ENCODE assay signal across 8 mouse cellular contexts in the genomic region with DNA sequence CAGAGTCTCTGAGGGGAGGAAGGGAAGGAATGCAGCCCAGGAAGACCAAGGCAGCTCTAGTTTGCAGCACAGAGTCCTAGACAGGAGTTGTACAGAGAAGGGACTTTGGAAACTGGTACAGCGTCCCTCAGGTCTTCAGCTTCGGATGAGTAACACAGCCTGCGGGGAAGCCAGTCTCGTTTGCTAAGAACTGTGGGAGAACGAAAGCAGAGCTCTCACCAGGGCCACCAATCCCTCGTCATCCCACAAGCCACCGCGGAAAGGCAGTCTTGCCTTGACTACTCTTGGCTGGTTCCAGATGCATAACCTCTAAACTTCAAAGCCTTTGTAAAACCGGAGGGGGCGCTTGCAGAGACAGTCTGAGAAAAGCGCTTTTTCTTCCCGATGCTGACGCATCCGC. TPM values are rescaled to one million over a fixed set of nuclear protein-coding genes. Genes with fewer than 3 reads are reported as not detected.
DNase-seq lines count a peak whose midpoint lies in the region; ATAC-seq and TF ChIP-seq lines count a peak whose summit lies in the region.

No protein-coding gene starts in this region.

- H3K4me1 ChIP-seq in embryonic facial prominence, embryonic 14.5 days (ENCODE audit: control insufficient read depth, insufficient read depth, low read length) = peaks cover 6% of the 10 kb centered on the region; the same call in 1 of the 2 replicates
- no peaks in the 10 kb centered on the region for H3K4me1 ChIP-seq in intestine, embryonic 14.5 days (replicated peaks; ENCODE audit: control insufficient read depth, insufficient read depth, low read length)
- H3K4me1 ChIP-seq in liver, postnatal 0 days (ENCODE audit: insufficient read depth) = peaks cover 5% of the 10 kb centered on the region
- H3K4me1 ChIP-seq in neural tube, embryonic 14.5 days (ENCODE audit: control insufficient read depth, insufficient read depth, low read length) = no peaks in the 10 kb centered on the region

- peak; percentile 67 for ATAC-seq in CD4-positive, CD25-positive, alpha-beta regulatory T cell, adult 4 months
- ATAC-seq in embryonic facial prominence, embryonic 14.5 days (ENCODE audit: low read depth) = peak; percentile 53; the same call in 1 of the 2 replicates
- ATAC-seq in intestine, embryonic 14.5 days (replicated peaks; ENCODE audit: low FRiP score, low TSS enrichment, low read depth) = 0 out of 2 replicates have a peak, but pooled peaks have one; percentile 40
- peak; percentile 22 for ATAC-seq in liver, postnatal 0 days
- ATAC-seq in neural tube, embryonic 14.5 days (ENCODE audit: low read depth) = no peak

- H3K27ac ChIP-seq in embryonic facial prominence, embryonic 14.5 days (replicated peaks; ENCODE audit: low read depth, low read length) = no peak overlapping the region
- no peak overlapping the region; the same call in 1 of the 2 replicates for H3K27ac ChIP-seq in intestine, embryonic 14.5 days (ENCODE audit: low read depth)
- H3K27ac ChIP-seq in liver, postnatal 0 days (ENCODE audit: low read depth) = peak overlapping the region; percentile 86
- H3K27ac ChIP-seq in neural tube, embryonic 14.5 days (ENCODE audit: low read depth, low read length) = no peak overlapping the region

- TF ChIP-seq CTCF in liver, postnatal 0 days (IDR thresholded peaks at IDR 0.05; ENCODE audit: low read depth) = peak; percentile 23; the same call in 1 of the 2 replicates

- peak overlapping the region; percentile 46 for H3K9ac ChIP-seq in embryonic facial prominence, embryonic 14.5 days (ENCODE audit: low read depth, low read length)
- H3K9ac ChIP-seq in intestine, embryonic 14.5 days (ENCODE audit: low read length) = peak overlapping the region; percentile 31; the same call in 1 of the 2 replicates
- peak overlapping the region; percentile 51; the same call in 1 of the 2 replicates for H3K9ac ChIP-seq in liver, postnatal 0 days (replicated peaks)
- 0 out of 2 replicates have a peak overlapping the region, but pooled peaks have one; percentile 25 for H3K9ac ChIP-seq in neural tube, embryonic 14.5 days (replicated peaks; ENCODE audit: low read depth, low read length)

- TF ChIP-seq EP300 in liver, postnatal 0 days (IDR thresholded peaks at IDR 0.05; ENCODE audit: low read depth) = no peak

- H3K27me3 ChIP-seq in embryonic facial prominence, embryonic 14.5 days (replicated peaks; ENCODE audit: control insufficient read depth, insufficient read depth, low read length) = no peaks in the 10 kb centered on the region
- H3K27me3 ChIP-seq in intestine, embryonic 14.5 days (replicated peaks; ENCODE audit: control insufficient read depth, insufficient read depth, low read length) = no peaks in the 10 kb centered on the region
- 0 out of 2 replicates have a peak, but pooled peaks cover 3% of the 10 kb centered on the region for H3K27me3 ChIP-seq in liver, postnatal 0 days (ENCODE audit: insufficient read depth, low read length)
- no peaks in the 10 kb centered on the region for H3K27me3 ChIP-seq in neural tube, embryonic 14.5 days (ENCODE audit: control insufficient read depth, insufficient read depth, low read length)

- H3K9me3 ChIP-seq in embryonic facial prominence, embryonic 14.5 days (ENCODE audit: control insufficient read depth, low read length) = no peaks in the 10 kb centered on the region
- no peaks in the 10 kb centered on the region for H3K9me3 ChIP-seq in intestine, embryonic 14.5 days (ENCODE audit: control insufficient read depth, low read length)
- no peaks in the 10 kb centered on the region for H3K9me3 ChIP-seq in liver, postnatal 0 days (ENCODE audit: low read length)
- no peaks in the 10 kb centered on the region for H3K9me3 ChIP-seq in neural tube, embryonic 14.5 days (ENCODE audit: control insufficient read depth, low read length)

- peak overlapping the region; percentile 52 for H3K4me2 ChIP-seq in embryonic facial prominence, embryonic 14.5 days (ENCODE audit: low read depth, low read length)
- peak overlapping the region; percentile 52 for H3K4me2 ChIP-seq in intestine, embryonic 14.5 days (ENCODE audit: low read length)
- H3K4me2 ChIP-seq in liver, postnatal 0 days (ENCODE audit: low read depth, low read length) = peak overlapping the region; percentile 67
- H3K4me2 ChIP-seq in neural tube, embryonic 14.5 days (ENCODE audit: low read depth, low read length) = peak overlapping the region; percentile 37

- 1% methylated on average over 14 of the region's 14 CpGs for WGBS in embryonic facial prominence, embryonic 14.5 days
- 3% methylated on average over 14 of the region's 14 CpGs for WGBS in intestine, embryonic 14.5 days
- 5% methylated on average over 14 of the region's 14 CpGs for WGBS in liver, postnatal 0 days (ENCODE audit: insufficient replicate concordance)
- 4% methylated on average over 14 of the region's 14 CpGs for WGBS in neural tube, embryonic 14.5 days

- H3K36me3 ChIP-seq in embryonic facial prominence, embryonic 14.5 days (ENCODE audit: control insufficient read depth, insufficient read depth, low read length) = no peaks in the 10 kb centered on the region
- no peaks in the 10 kb centered on the region for H3K36me3 ChIP-seq in intestine, embryonic 14.5 days (ENCODE audit: control insufficient read depth, insufficient read depth, low read length)
- H3K36me3 ChIP-seq in liver, postnatal 0 days (replicated peaks; ENCODE audit: insufficient read depth, low read length) = no peaks in the 10 kb centered on the region
- H3K36me3 ChIP-seq in neural tube, embryonic 14.5 days (ENCODE audit: control insufficient read depth, insufficient read depth, low read length) = no peaks in the 10 kb centered on the region

- peak; percentile 56 for DNase-seq in 3T3-L1 (ENCODE audit: low read depth, low spot score)
- DNase-seq in embryonic facial prominence, embryonic 14.5 days (ENCODE audit: low spot score) = peak; percentile 78
- DNase-seq in intestine, embryonic 14.5 days (ENCODE audit: low spot score) = peak; percentile 76
- no peak for DNase-seq in liver, postnatal 0 days
- DNase-seq in cerebellum, adult 9-10 months = no peak
- no peak for DNase-seq in cerebellum, postnatal 10 days

- peak overlapping the region; percentile 25 for H3K4me3 ChIP-seq in embryonic facial prominence, embryonic 14.5 days (ENCODE audit: low read depth, low read length)
- peak overlapping the region; percentile 2; the same call in 1 of the 2 replicates for H3K4me3 ChIP-seq in intestine, embryonic 14.5 days (ENCODE audit: low read depth, low read length)
- peak overlapping the region; percentile 24 for H3K4me3 ChIP-seq in liver, postnatal 0 days (ENCODE audit: low read depth, low read length)
- H3K4me3 ChIP-seq in neural tube, embryonic 14.5 days (ENCODE audit: low read depth, low read length) = no peak overlapping the region

RNA-seq across cellular contexts. Expression of a gene that starts 18.6 kb away (rescaled TPM):
- not detected for polyA plus RNA-seq in CD4-positive, CD25-positive, alpha-beta regulatory T cell, adult 4 months (2017; shearing (Covaris generic))
- 33.8 and 35.8 TPM in 2 replicates for polyA plus RNA-seq in embryonic facial prominence, embryonic 14.5 days (2014; fragmentation: Nextera tagmentation; extraction: Ambion mirVana)
- polyA plus RNA-seq in intestine, embryonic 14.5 days (2014; fragmentation: Nextera tagmentation; extraction: Ambion mirVana) = 46.2 and 46.6 TPM in 2 replicates
- polyA plus RNA-seq in liver, postnatal 0 days (2015; fragmentation: Nextera tagmentation; extraction: Ambion mirVana) = 22.1 and 27.8 TPM in 2 replicates
- polyA plus RNA-seq in neural tube, embryonic 14.5 days (2014; fragmentation: Nextera tagmentation; extraction: Ambion mirVana) = 6.8 and 10.5 TPM in 2 replicates

RNA-seq across cellular contexts. Expression of a gene that starts 23.3 kb away (rescaled TPM):
- not detected for polyA plus RNA-seq in CD4-positive, CD25-positive, alpha-beta regulatory T cell, adult 4 months (2017; shearing (Covaris generic))
- polyA plus RNA-seq in embryonic facial prominence, embryonic 14.5 days (2014; fragmentation: Nextera tagmentation; extraction: Ambion mirVana) = 18.7 and 21.2 TPM in 2 replicates
- 13.2 and 15.3 TPM in 2 replicates for polyA plus RNA-seq in intestine, embryonic 14.5 days (2014; fragmentation: Nextera tagmentation; extraction: Ambion mirVana)
- polyA plus RNA-seq in liver, postnatal 0 days (2015; fragmentation: Nextera tagmentation; extraction: Ambion mirVana) = not detected in 2 replicates
- polyA plus RNA-seq in neural tube, embryonic 14.5 days (2014; fragmentation: Nextera tagmentation; extraction: Ambion mirVana) = 85.7 and 96.9 TPM in 2 replicates

RNA-seq across cellular contexts. Expression of a gene that starts 29.1 kb away (rescaled TPM):
- 100 to 1,000 TPM; 248 to 324 TPM for polyA plus RNA-seq in CD4-positive, CD25-positive, alpha-beta regulatory T cell, adult 4 months (2017; shearing (Covaris generic))
- 70.5 and 80.2 TPM in 2 replicates for polyA plus RNA-seq in embryonic facial prominence, embryonic 14.5 days (2014; fragmentation: Nextera tagmentation; extraction: Ambion mirVana)
- 64.7 and 66.5 TPM in 2 replicates for polyA plus RNA-seq in intestine, embryonic 14.5 days (2014; fragmentation: Nextera tagmentation; extraction: Ambion mirVana)
- 18.3 and 19.6 TPM in 2 replicates for polyA plus RNA-seq in liver, postnatal 0 days (2015; fragmentation: Nextera tagmentation; extraction: Ambion mirVana)
- 36.7 and 39.8 TPM in 2 replicates for polyA plus RNA-seq in neural tube, embryonic 14.5 days (2014; fragmentation: Nextera tagmentation; extraction: Ambion mirVana)

RNA-seq across cellular contexts. Expression of a gene that starts 38.3 kb away (rescaled TPM):
- not detected for polyA plus RNA-seq in CD4-positive, CD25-positive, alpha-beta regulatory T cell, adult 4 months (2017; shearing (Covaris generic))
- 17.5 and 20.7 TPM in 2 replicates for polyA plus RNA-seq in embryonic facial prominence, embryonic 14.5 days (2014; fragmentation: Nextera tagmentation; extraction: Ambion mirVana)
- 20.6 and 22.2 TPM in 2 replicates for polyA plus RNA-seq in intestine, embryonic 14.5 days (2014; fragmentation: Nextera tagmentation; extraction: Ambion mirVana)
- polyA plus RNA-seq in liver, postnatal 0 days (2015; fragmentation: Nextera tagmentation; extraction: Ambion mirVana) = 0.36 and 0.56 TPM in 2 replicates
- 4.3 and 6.1 TPM in 2 replicates for polyA plus RNA-seq in neural tube, embryonic 14.5 days (2014; fragmentation: Nextera tagmentation; extraction: Ambion mirVana)

RNA-seq across cellular contexts. Expression of a gene that starts 40.3 kb away (rescaled TPM):
- polyA plus RNA-seq in CD4-positive, CD25-positive, alpha-beta regulatory T cell, adult 4 months (2017; shearing (Covaris generic)) = 100 to 1,000 TPM; 116 to 155 TPM
- polyA plus RNA-seq in embryonic facial prominence, embryonic 14.5 days (2014; fragmentation: Nextera tagmentation; extraction: Ambion mirVana) = 151 and 177 TPM in 2 replicates
- 143 and 188 TPM in 2 replicates for polyA plus RNA-seq in intestine, embryonic 14.5 days (2014; fragmentation: Nextera tagmentation; extraction: Ambion mirVana)
- 63.2 and 73.2 TPM in 2 replicates for polyA plus RNA-seq in liver, postnatal 0 days (2015; fragmentation: Nextera tagmentation; extraction: Ambion mirVana)
- 69.6 and 84.4 TPM in 2 replicates for polyA plus RNA-seq in neural tube, embryonic 14.5 days (2014; fragmentation: Nextera tagmentation; extraction: Ambion mirVana)

Comparison
In these comparisons a context has a peak if more than half of its experiments do, and no peak if none do; other contexts are left out.
1. DNase-seq: peak in 3T3-L1 (single experiment), embryonic facial prominence, embryonic 14.5 days (single experiment) and intestine, embryonic 14.5 days (single experiment); none in liver, postnatal 0 days (single experiment), cerebellum, adult 9-10 months (single experiment) and cerebellum, postnatal 10 days (0 of 2).
2. RNA of a gene that starts 23.3 kb away (polyA plus RNA-seq): 85.7 to 96.9 TPM in neural tube, embryonic 14.5 days, 18.7 to 21.2 TPM in embryonic facial prominence, embryonic 14.5 days and 13.2 to 15.3 TPM in intestine, embryonic 14.5 days; not detected in CD4-positive, CD25-positive, alpha-beta regulatory T cell, adult 4 months and not detected in liver, postnatal 0 days; every median in the first group is over 10 times any median in the second.
3. Peak in every context shown above with its lines, with median percentiles within 50 percentile points of each other: H3K4me2 ChIP-seq and H3K9ac ChIP-seq.